ENCODE assay signal across 23 mouse cellular contexts in genomic region chr3:27494066-27494465, GRCm38 (mm10).
A peak's percentile ranks its signal among the peaks of the same experiment; 100 is the strongest.
DNase-seq lines count a peak whose midpoint lies in the region; ATAC-seq and TF ChIP-seq lines count a peak whose summit lies in the region.
"Had no signal": no experiment of that assay in that cellular context is flagged by ENCODE, and none has a peak within 500 bp of the region (broad histone marks: within the 10 kb centered on the region; RNA-seq: fewer than 3 reads in every experiment).

No protein-coding gene starts in this region.

- peak; percentile 94 for DNase-seq in heart, adult 11 months
- no peak for DNase-seq in lung, postnatal 0 days (ENCODE audit: low spot score)
- DNase-seq in lung, adult 2 months, result no peak
- DNase-seq in NIH3T3 (ENCODE audit: low read depth), result peak; percentile 18
- peak; percentile 94 for DNase-seq in adipocyte (ENCODE audit: low spot score)
- DNase-seq in right cerebral cortex, postnatal 36 days (ENCODE audit: low spot score in 2 of 2), result no peak
- no peak for DNase-seq in left cerebral cortex, postnatal 36 days (ENCODE audit: low spot score in 2 of 2)
- DNase-seq: adrenal gland, adult 8-10 months; adrenal gland, postnatal 36 days; cerebellum, adult 18-20 months; cerebellum, adult 9-10 months; forebrain, postnatal 0 days; gastrocnemius, postnatal 25 days; heart, postnatal 36 days had no signal

- H3K9me3 ChIP-seq in heart, embryonic 11.5 days (replicated peaks; ENCODE audit: control insufficient read depth, low read length), result no peaks in the 10 kb centered on the region
- no peaks in the 10 kb centered on the region for H3K9me3 ChIP-seq in lung, postnatal 0 days (ENCODE audit: low read length)
- H3K9me3 ChIP-seq: heart, embryonic 10.5 days; heart, embryonic 15.5 days had no signal

- peaks cover 15% of the 10 kb centered on the region for H3K36me3 ChIP-seq in heart, embryonic 11.5 days (ENCODE audit: control insufficient read depth, insufficient read depth, low read length)
- peaks cover 19% of the 10 kb centered on the region; the same call in 1 of the 2 replicates for H3K36me3 ChIP-seq in lung, postnatal 0 days (ENCODE audit: insufficient read depth, low read length)

- TF ChIP-seq POLR2A in lung, adult 2 months (IDR thresholded peaks at IDR 0.05; ENCODE audit: borderline replicate concordance, extremely low read depth, low read depth, low read length), result no peak

- H3K27ac ChIP-seq in heart, embryonic 11.5 days (ENCODE audit: low read depth, low read length), result no peak overlapping the region
- no peak overlapping the region for H3K27ac ChIP-seq in lung, postnatal 0 days (ENCODE audit: low read length)
- H3K27ac ChIP-seq: heart, embryonic 10.5 days; hindbrain, embryonic 14.5 days; hindbrain, postnatal 0 days had no signal

- WGBS in heart, embryonic 11.5 days (ENCODE audit: insufficient replicate concordance), result 89% methylated on average over 8 of the region's 8 CpGs
- WGBS in lung, postnatal 0 days, result 85% methylated on average over 8 of the region's 8 CpGs
- 83% methylated on average over 8 of the region's 8 CpGs for WGBS in lung, adult 2 months

- no peak overlapping the region for H3K4me2 ChIP-seq in heart, embryonic 11.5 days
- no peak overlapping the region for H3K4me2 ChIP-seq in lung, postnatal 0 days (replicated peaks; ENCODE audit: low read depth, low read length)
- H3K4me2 ChIP-seq: heart, embryonic 15.5 days; hindbrain, embryonic 14.5 days had no signal

- H3K4me3 ChIP-seq in heart, embryonic 11.5 days (ENCODE audit: low read depth, low read length), result no peak overlapping the region
- H3K4me3 ChIP-seq in lung, postnatal 0 days (ENCODE audit: low read depth, low read length), result no peak overlapping the region
- H3K4me3 ChIP-seq in lung, adult 2 months (replicated peaks; ENCODE audit: extremely low read depth, low read depth, low read length), result no peak overlapping the region
- H3K4me3 ChIP-seq: heart, embryonic 10.5 days; heart, embryonic 15.5 days had no signal

- no peaks in the 10 kb centered on the region for H3K27me3 ChIP-seq in heart, embryonic 11.5 days (ENCODE audit: control insufficient read depth, insufficient read depth, low read length)
- H3K27me3 ChIP-seq in lung, postnatal 0 days (replicated peaks; ENCODE audit: insufficient read depth, low read length), result no peaks in the 10 kb centered on the region
- H3K27me3 ChIP-seq: heart, embryonic 15.5 days had no signal

- no peak for ATAC-seq in heart, embryonic 11.5 days (replicated peaks; ENCODE audit: insufficient number of reproducible peaks, low FRiP score, low TSS enrichment)
- ATAC-seq in lung, postnatal 0 days, result no peak
- ATAC-seq: CD4-positive, CD25-positive, alpha-beta regulatory T cell, adult 4 months; forebrain, embryonic 14.5 days; forebrain, postnatal 0 days; hindbrain, postnatal 0 days; inflammation-experienced regulatory T-cells, adult 6 months; intestine, embryonic 16.5 days had no signal

- intact Hi-C loops in left cerebral cortex, postnatal 36 days (cut with DNase I), result no loop called here

- peak; percentile 41; the same call in 1 of the 2 replicates for TF ChIP-seq EP300 in lung, postnatal 0 days (IDR thresholded peaks at IDR 0.05)

- no peak overlapping the region for H3K9ac ChIP-seq in heart, embryonic 11.5 days (ENCODE audit: low read depth, low read length)
- no peak overlapping the region for H3K9ac ChIP-seq in lung, postnatal 0 days (replicated peaks; ENCODE audit: low read depth)
- H3K9ac ChIP-seq: forebrain, postnatal 0 days; heart, embryonic 15.5 days; hindbrain, embryonic 14.5 days had no signal

- peaks cover 20% of the 10 kb centered on the region for H3K4me1 ChIP-seq in heart, embryonic 11.5 days (ENCODE audit: control insufficient read depth, insufficient read depth, low read length)
- no peaks in the 10 kb centered on the region for H3K4me1 ChIP-seq in lung, postnatal 0 days (ENCODE audit: insufficient read depth, low read depth, low read length)
- H3K4me1 ChIP-seq in lung, adult 2 months (ENCODE audit: control insufficient read depth, insufficient read depth, low read length), result no peaks in the 10 kb centered on the region

- TF ChIP-seq CTCF in lung, postnatal 0 days (IDR thresholded peaks at IDR 0.05), result no peak
- no peak for TF ChIP-seq CTCF in lung, adult 2 months (IDR thresholded peaks at IDR 0.05; ENCODE audit: insufficient read depth, low read length)

Comparison
In these comparisons a context has a peak if more than half of its experiments do, and no peak if none do; other contexts are left out.
1. DNase-seq: peak in heart, adult 11 months (single experiment), NIH3T3 (single experiment) and adipocyte (single experiment); none in lung, postnatal 0 days (single experiment), lung, adult 2 months (single experiment), right cerebral cortex, postnatal 36 days (0 of 2) and left cerebral cortex, postnatal 36 days (0 of 2).